Mouse (Mus musculus): ENCODE measurements around the gene Tex45. TPM values are rescaled to one million over a fixed set of nuclear protein-coding genes. Genes with fewer than 3 reads are reported as not detected.

Gene Tex45
- polyA plus RNA-seq, 1 experiment: 0.26 TPM

DNA sequence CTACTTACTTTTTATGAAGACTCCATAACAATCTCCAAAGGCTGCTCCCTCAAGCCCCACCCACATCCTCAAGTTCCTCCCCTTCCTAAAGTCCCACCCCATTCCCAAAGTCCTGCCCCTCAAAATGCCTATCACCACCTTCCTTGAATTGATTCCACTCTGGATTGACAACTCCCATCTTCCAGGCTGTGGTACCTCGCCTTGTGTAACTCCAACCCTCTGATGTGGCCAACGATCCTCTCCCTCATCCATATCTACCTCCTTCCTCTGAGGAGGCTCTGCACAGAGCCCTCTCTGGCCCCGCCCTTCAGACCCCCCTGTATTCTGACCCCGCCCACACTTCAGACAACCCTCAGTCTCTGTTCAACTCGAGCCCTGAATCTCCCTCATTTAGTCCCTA, 14.5 kb downstream of the Tex45 start:
- no peak for DNase-seq (ENCODE audit: low spot score)

DNA sequence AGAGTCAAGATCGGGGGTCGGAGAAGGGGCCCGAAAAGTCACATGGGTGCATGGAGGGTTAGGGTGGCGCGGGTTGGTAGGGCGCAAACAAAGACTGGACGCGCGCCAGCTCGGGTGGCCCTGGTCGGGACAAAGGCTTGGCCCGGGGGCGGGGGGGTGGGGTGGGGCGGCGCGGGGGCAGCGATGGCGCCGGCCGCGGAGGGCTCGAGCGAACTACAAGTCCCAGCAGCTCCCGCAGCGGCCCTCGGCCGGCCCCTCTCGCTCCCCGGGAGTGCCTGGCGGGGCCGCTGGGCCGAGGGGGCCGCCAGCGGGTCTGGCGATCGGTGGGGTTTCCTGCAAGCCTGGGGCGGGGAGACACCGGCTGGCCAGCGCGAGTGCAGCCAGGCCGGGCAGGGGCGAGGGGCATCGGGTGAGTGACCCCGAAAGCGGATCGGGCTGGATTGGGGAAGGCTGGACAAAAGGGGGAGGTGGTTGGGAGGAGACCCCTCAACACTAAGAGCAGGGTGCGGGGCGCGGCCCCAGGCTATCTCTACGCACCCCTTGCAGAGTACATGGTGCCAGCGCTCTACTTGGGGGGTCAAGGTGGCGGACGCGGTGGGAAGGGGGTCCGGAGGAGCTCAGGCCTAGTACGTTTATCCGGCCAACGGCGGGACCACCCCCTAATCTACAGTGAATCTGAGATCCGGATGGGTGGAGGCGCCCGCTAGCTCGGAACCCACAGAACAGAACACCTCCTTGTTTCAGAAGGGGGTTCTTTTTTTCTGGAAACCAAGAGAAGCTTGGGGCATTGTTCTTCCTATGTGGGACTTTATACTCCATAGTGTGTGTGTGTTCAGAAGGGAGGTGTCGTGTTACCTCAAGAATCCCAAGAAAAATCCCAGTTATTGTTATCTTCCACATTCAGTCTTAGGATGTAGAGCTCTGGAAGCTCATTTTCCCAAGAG, 22.5 kb downstream of the Tex45 start, which contains the start of gene Zfp358:
Zfp358 (plus strand) TSS at position 238 of the 944 bp plus-strand sequence.
- DNase-seq (ENCODE audit: low spot score): peak; percentile 66

DNA sequence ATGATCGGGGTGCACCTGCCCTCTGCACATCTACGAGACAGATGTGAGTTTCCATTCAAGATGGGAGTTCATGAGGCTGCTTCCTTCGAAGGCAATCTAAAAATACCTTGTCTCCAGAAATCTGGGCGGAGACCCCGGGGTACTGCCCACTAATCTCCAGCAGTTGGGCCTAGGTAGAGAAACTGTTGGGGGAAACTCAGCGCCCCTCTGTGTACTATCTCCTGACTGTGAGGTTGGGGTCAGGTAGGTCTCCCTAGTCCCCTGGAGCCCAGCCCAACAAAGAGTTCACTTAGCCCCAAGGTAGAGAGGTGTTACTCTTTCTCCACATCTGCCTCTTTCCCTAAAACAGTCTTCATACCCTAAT, 23.2 kb downstream of the Tex45 start:
- no peak for DNase-seq (ENCODE audit: low spot score)

DNA sequence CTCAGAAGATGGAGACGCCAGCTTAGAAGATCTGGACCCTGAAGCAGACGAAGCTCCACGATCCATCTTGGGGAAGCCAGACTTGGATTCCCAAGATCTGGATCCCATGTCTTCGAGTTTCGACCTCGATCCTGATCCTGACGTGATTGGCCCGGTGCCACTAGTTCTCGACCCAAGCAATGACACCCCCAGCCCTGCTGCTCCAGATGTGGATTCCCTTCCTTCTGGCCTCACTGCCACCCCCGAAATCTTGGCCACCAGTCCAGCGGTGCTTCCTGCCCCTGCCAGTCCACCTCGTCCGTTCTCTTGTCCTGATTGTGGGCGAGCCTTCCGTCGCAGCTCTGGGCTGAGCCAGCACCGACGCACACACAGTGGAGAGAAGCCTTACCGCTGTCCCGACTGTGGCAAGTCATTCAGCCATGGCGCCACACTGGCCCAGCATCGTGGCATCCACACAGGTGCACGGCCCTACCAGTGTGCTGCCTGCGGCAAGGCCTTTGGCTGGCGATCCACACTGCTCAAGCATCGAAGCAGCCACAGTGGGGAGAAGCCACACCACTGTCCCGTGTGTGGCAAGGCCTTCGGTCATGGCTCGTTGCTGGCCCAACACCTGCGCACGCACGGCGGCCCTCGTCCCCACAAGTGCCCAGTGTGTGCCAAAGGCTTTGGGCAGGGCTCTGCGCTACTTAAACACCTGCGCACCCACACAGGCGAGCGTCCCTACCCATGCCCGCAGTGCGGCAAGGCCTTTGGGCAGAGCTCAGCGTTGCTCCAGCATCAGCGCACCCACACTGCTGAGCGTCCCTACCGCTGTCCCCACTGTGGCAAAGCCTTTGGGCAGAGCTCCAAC, 25.1 kb downstream of the Tex45 start:
- DNase-seq (ENCODE audit: low spot score): no peak

DNA sequence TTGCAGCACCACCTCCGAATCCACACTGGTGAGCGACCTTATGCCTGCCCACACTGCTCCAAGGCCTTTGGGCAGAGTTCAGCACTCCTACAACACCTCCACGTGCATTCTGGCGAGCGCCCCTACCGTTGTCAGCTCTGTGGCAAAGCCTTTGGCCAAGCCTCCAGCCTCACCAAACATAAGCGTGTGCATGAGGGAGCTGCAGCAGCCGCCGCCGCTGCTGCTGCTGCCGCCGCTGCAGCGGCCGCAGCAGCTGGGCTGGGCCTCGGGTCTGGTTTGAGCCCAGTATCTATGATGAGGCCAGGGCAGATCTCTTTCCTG, 25.7 kb downstream of the Tex45 start:
- DNase-seq (ENCODE audit: low spot score): no peak

DNA sequence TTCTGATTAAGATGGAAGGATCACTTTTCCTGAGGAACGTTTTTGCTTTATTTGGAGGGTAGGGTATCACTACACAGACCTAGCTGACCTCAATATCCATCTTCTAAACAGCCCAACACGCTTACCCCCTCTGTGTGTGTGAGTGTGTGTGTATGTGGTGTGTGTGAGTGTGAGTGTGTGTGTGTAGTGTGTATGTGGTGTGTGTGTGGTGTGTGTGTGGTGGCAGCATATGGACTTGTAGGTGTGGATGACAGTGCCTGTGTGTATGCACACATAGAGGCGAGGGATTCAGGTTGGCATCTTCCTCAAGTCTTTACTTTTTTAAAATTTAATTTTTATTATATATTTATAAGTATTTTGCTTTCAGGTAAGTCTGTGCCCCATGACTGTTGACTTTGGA, 27.9 kb downstream of the Tex45 start:
- no peak for DNase-seq (ENCODE audit: low spot score)

DNA sequence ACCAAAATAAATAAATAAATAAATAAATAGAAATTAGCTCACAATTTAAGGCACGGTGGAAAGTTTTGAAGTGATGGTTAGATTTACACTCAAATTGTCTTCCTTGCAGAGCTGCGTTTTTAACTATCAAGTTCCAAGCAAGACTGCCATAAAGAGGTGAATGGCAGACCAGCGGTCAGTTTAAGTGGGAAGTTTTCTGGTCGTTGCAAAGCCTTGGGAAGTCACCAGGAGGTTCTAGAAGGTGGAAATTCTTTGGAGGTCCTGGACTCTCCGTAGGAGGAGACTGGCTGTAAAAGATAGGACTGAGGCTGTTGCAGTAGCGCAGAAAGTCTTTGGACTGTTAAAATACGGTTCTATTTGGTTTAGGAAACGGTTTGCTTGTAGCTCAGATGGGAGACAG, 29.1 kb downstream of the Tex45 start:
- no peak for DNase-seq (ENCODE audit: low spot score)

DNA sequence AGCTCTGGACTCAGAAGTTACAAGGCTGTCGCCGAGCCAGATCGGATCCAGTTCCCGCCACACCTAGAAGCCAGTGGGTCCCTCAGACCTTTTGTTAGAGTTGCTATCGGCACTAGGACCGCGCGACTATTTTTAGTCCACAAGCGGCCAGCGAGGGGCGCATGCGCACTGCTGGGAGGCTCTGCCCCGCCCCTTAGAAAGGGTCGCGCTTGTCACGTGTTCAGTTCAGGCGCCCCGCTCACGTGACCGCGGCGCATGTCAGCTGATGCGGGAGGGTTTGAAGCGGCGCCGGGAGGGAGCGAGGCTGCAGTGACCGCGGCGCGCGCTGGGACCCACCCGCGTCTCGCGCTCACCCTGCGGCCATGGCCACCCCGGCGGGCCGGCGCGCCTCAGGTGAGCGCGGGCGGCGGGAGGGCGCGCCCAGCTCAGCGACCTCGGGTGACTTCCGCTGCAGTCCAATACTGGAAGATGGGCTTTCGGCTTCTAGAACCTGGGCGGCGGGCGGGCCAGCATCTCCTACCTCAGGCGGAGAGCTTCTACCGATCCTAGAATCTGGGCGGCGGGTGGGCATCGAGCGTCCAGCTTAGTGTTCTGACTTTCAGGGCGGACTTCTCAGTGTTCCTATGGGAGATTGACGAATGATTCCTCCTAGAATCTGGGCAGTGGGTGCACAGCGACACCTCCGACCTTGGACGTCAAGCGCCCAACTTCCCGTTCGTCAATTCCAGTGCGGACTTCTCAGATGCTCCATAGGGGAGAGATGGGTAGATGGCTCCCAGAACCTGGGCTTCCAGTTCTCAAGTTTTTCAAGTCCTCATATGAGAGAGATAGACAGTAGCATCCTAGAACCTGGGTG, 29.8 kb downstream of the Tex45 start, which contains the start of gene Mcoln1:
Mcoln1 (plus strand) TSS at position 223 of the 856 bp plus-strand sequence.
- peak; percentile 95 for DNase-seq (ENCODE audit: low spot score)

DNA sequence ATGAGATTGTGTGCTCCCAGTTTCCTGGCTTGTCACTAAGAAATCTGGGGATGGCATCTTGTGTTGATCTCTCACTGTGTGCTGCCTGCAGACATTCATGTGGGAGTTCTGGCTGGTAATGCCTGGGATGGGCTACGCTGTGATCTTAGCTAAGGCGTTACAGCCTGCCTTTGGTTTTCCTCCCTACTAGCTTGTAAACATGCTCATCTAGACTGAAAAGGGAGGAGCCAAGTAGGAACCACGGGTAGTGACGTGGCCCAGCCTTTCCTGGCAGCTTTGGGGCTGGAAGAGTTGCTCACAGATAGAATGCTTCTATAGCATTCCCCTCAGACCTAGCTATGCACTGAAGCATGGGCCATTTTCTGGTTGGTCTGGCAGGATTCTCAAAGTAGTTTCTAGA, 31.6 kb downstream of the Tex45 start:
- no peak for DNase-seq (ENCODE audit: low spot score)

DNA sequence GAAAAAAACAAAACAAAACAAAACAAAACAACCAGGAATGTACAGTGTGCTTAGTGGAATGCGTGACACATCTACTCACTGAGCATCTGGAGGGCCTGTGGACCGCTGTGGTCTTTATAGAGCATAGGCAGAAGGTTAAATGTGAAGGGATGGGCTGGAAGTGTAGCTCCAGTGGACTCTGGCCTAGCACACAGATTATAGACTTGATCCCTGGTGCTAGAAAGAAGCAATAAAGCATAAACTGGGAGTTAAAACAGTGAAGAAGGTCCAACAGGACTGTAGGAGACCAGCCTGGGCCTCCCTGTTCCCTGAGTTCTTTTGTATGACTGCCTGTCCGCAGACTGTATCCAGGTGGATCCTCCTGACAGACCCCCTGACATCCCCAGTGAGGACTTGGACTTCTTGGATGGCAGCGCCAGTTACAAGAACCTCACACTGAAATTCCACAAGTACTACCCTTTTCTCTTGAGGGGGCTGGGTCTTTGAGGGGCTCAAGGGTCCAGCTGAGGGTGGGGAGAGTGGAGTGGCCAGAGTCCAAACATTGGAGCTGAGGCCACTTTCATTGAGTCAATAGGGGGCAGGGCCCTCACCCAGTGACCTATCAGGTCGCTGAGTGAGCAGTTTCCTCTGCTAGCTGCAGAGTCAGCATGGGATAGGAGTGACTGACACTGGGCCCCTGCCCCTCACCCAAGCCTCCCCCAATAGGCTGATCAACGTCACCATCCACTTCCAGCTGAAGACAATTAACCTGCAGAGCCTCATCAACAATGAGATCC, 37.5 kb downstream of the Tex45 start:
- DNase-seq (ENCODE audit: low spot score): no peak

DNA sequence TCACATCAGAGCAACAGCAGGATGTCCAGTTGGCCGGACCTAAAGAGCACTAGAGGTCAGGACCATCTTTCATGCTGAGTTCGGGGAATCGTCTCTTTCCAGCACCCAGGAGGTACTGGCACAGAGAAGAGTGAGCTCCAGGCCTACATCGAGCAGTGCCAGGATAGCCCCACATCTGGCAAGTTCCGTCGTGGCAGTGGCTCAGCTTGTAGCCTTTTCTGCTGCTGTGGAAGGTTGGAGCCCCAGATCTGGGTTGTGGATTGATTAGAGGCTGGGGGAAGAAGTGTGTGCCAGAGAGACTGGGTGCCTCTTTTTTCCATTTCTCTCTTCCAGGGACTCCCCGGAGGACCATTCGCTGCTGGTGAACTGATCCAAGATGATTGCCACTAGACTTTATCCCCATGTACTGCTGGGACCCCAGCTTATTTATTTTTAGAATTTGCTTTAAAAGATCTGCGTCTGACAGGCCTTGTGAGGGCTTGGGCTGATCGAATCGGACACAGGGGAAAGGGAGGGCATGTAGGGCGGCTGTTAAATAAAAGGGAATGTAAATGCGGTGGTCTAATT, 44.1 kb downstream of the Tex45 start:
- no peak for DNase-seq (ENCODE audit: low spot score)

DNA sequence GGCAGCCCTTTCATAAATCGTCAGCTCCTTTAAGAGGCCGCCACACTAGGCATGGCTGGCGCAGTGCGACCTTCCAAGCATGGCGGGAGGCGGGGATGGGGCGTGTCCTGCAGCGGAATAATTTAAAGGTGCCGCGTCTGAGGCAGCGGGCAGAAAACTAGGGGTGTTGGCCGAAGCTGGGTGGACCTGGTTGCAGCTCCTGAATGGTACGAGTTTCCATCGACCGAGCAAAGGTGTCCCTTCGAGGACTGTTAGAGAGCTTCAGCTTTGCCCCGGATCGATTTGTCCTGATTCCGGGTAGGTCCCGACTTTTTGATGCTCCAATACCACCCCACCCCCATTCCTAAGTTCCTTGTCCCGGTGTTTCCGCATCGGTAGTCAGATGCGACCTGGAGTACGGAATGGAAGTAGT, 44.6 kb downstream of the Tex45 start, which contains the start of gene Pnpla6:
Pnpla6 (plus strand) TSS at position 125 of the 412 bp plus-strand sequence.
- DNase-seq (ENCODE audit: low spot score): peak; percentile 78

DNA sequence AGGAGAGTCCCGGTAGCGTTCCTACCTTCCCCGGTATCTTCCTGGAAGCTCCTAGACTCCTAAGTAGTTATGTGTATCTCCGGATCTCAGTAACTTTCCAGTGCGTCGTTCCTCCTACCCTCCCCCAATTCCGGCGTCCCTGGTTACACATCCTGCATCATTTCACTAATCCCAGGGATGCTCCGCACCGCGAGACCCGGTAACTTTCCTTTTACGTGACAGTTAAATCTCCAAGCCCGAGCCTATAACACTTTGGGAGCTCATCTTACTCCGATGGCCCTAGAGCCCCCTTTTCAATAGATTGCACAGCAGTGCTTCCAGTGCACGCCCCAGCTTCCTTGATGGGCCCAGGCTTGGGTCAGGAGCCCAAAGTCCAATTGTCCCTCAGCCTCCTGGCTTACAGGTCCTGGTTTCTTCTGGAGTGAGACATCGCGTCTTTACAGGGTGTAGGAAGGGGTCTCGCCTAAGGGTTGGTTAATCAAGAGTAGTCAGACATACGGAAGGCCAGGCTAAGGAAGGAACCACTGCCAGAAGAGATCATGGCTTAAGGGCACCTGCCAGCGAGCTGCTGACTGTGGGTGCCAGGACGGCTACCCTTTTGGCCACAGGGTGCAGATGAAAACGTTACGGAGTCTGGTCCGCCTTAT, 45.2 kb downstream of the Tex45 start:
- DNase-seq (ENCODE audit: low spot score): no peak

DNA sequence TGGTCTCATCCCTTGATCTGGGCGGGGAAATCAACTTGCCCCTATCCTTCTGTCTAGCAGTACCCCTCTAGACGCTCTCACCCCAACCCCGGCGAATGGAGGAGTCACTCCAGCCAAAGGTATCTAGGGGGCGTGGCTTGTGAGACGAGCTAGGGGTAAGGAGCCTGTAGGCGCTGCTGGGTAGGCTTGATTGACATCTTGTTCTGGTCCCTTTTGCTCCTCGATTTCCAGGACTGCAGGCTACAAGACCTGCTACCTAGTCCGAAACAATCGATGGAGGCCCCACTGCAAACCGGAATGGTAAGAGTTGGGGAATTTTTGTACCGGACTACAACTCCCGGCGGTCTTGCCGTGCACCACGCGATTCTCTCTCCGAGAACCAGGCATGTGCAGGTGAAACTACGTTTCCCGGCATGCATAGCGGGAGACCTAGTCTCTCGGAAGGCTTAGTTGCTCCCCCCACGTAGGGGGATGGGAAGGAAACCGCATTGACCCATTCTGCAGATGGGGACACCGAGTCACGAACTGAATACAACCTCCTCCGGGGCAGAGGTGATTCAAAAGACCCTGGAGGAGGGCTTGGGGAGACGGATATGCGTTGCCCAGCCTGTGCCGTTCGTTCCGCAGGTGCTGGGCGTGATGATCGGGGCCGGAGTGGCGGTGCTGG, 45.9 kb downstream of the Tex45 start:
- peak; percentile 78 for DNase-seq (ENCODE audit: low spot score)

DNA sequence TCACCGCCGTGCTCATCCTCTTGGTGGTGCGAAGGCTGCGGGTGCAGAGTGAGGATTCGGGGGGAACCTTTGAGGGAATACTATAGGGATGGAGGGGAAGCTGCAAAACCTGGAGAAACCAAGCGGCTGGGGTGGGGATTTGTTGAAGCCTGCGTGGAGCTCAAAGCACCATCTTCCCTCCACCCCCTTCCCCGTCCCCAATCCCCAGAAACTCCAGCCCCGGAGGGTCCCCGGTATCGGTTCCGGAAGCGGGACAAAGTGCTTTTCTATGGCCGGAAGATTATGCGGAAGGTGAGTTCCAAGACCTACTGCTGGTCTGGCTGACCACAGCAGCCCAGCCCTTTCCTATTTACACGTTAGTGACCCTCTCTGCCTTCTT, 46.4 kb downstream of the Tex45 start:
- no peak for DNase-seq (ENCODE audit: low spot score)

DNA sequence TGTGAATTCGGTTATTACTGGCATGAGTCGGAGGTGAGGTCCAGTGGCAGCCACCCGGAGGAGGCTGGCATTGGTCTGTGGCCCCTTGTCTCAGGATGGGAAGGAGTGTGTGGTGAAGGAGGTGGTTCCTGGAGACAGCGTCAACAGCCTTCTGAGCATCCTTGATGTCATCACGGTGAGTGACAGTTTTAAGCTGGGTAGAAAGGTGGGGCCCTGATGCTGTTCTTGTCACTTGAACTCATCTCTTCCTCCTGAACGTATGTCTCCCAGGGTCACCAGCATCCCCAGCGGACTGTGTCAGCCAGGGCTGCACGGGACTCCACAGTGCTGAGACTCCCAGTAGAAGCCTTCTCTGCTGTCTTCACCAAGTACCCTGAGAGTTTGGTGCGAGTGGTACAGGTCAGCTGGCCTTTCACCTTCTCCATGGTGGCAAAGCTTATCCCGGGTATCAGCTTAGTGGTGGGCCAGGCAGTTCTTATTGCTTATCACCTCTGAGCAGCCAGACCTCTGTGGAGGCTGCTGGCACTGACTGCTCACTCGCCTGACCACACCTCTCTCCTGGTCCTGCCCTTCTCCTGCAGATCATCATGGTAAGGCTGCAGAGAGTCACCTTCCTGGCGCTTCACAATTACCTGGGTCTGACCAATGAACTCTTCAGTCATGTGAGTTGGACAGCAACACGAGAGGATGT, 51.5 kb downstream of the Tex45 start:
- no peak for DNase-seq (ENCODE audit: low spot score)

DNA sequence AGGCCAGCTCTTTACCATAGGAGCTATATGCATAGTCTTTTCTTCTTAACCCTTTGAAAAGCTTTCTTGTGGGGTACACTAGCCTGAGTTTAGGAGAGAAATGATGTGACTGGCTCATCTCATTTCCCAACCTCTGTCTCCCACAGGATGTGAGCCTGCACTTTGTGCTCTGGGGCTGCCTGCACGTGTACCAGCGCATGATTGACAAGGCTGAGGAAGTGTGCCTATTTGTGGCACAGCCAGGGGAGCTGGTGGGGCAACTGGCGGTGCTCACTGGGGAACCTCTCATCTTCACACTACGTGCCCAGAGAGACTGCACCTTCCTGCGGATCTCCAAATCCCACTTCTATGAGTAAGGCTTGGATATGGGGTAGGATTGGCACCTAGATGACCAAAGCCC, 60.2 kb downstream of the Tex45 start:
- no peak for DNase-seq (ENCODE audit: low spot score)

DNA sequence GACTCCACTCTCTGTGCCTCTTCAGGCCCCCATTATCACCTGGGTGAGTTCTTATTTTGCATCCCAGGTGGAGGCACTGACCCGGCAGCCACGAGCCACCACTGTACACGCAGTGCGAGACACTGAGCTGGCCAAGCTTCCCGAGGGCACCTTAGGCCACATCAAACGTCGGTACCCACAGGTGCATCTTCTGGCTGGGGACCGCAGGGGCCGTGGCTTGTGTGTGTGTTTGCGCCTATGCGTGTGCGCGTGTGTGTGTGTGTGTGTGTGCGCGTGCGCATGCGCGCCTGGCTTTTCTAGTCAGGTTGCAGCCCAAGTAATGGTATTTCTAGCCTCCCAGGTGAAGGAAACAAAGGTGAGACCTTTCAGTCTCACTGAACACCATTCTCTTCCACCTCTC, 61.3 kb downstream of the Tex45 start:
- no peak for DNase-seq (ENCODE audit: low spot score)
